Mouse (Mus musculus) CH12.LX (cell line): ENCODE results near the gene Atp1a1. TPM values are rescaled to one million over a fixed set of nuclear protein-coding genes. Genes with fewer than 3 reads are reported as not detected.

Experiments used
- DNase-seq: peaks from one replicate; pipeline ENCODE4 v3.0.0-alpha.2; 2013; ENCODE audit errors: extremely low read depth
- H3K27ac ChIP-seq: 2 replicates; pipeline ENCODE4 v1.5.1; 2012; ENCODE audit warnings: low read depth, mild to moderate bottlenecking, control low read depth, moderate library complexity; ENCODE audit not compliant: insufficient read depth
- H3K27me3 ChIP-seq: replicated peaks from 2 replicates; pipeline ENCODE3; 2012; ENCODE audit warnings: inconsistent platforms
- H3K36me3 ChIP-seq, 2 experiments: replicated peaks in 1 of 2; 2 replicates each; pipeline versions ENCODE3 to v1.6.1; 2012; ENCODE audit warnings: inconsistent platforms in 1 of 2, low read length in 1 of 2, mild to moderate bottlenecking in 1 of 2, mixed read lengths in 1 of 2, moderate library complexity in 1 of 2; ENCODE audit not compliant: control insufficient read depth in 1 of 2, insufficient read depth in 1 of 2
- H3K4me1 ChIP-seq, 2 experiments: 2 replicates each; pipeline ENCODE4 v1.6.1; 2012; ENCODE audit warnings: inconsistent platforms in 1 of 2, moderate library complexity in 1 of 2; ENCODE audit not compliant: insufficient read depth in 2 of 2, control insufficient read depth in 1 of 2
- H3K4me2 ChIP-seq: 2 replicates; pipeline ENCODE4 v1.6.1; 2012; ENCODE audit warnings: low read depth, mild to moderate bottlenecking, control low read depth; ENCODE audit not compliant: poor library complexity, insufficient read depth, severe bottlenecking
- H3K4me3 ChIP-seq, 3 experiments: fragments of 150-350 bp in 1 of 3; sonication (generic) in 1 of 3; replicated peaks in 1 of 3; 2 replicates each; pipeline versions ENCODE3 to v1.5.1; 2011 to 2012; ENCODE audit warnings: low read depth in 2 of 3, low read length in 2 of 3, mild to moderate bottlenecking in 2 of 3, moderate library complexity in 2 of 3, control low read depth in 1 of 3, improper control_type of control experiment in 1 of 3, inconsistent platforms in 1 of 3, mixed read lengths in 1 of 3; ENCODE audit not compliant: poor library complexity in 1 of 3
- H3K79me2 ChIP-seq: replicated peaks from 2 replicates; pipeline ENCODE4 v1.6.1; 2012; ENCODE audit warnings: mild to moderate bottlenecking, moderate library complexity; ENCODE audit not compliant: control insufficient read depth, poor library complexity, insufficient read depth, severe bottlenecking; ENCODE audit errors: extremely low read depth
- H3K9ac ChIP-seq: 2 replicates; pipeline ENCODE4 v1.6.1; 2012; ENCODE audit warnings: low read depth, mild to moderate bottlenecking, control low read depth, moderate library complexity; ENCODE audit not compliant: insufficient read depth
- H3K9me3 ChIP-seq: replicated peaks from 2 replicates; pipeline ENCODE3; 2012; ENCODE audit warnings: low read length, inconsistent platforms, mixed read lengths
- CHD1 ChIP-seq: IDR thresholded peaks from 2 replicates; pipeline ENCODE4 v1.6.1; 2012; ENCODE audit warnings: low read depth, low read length, improper control_type of control experiment, inconsistent platforms
- CHD2 ChIP-seq: IDR thresholded peaks from 2 replicates; pipeline ENCODE4 v1.6.1; 2011; ENCODE audit warnings: low read length, improper control_type of control experiment
- CTCF ChIP-seq, 2 experiments: IDR thresholded peaks in 1 of 2; conservative IDR thresholded peaks in 1 of 2; 2 replicates each; pipeline ENCODE4 v1.5.1; 2011 to 2012; ENCODE audit warnings: low read depth in 2 of 2, low read length in 2 of 2, improper control_type of control experiment in 1 of 2, inconsistent platforms in 1 of 2, mild to moderate bottlenecking in 1 of 2, moderate library complexity in 1 of 2
- E2F4 ChIP-seq: IDR thresholded peaks from 2 replicates; pipeline ENCODE4 v1.6.1; 2011; ENCODE audit warnings: low read depth, low read length, improper control_type of control experiment; ENCODE audit not compliant: insufficient replicate concordance
- EP300 ChIP-seq: IDR thresholded peaks from 2 replicates; pipeline ENCODE4 v1.6.1; 2011; ENCODE audit warnings: low read length, improper control_type of control experiment
- ETS1 ChIP-seq: conservative IDR thresholded peaks from 2 replicates; pipeline ENCODE4 v1.6.1; 2012; ENCODE audit warnings: low read depth, mild to moderate bottlenecking, inconsistent platforms, low read length, improper control_type of control experiment, moderate library complexity
- GABPA ChIP-seq: IDR thresholded peaks from 2 replicates; pipeline ENCODE4 v1.6.1; 2012; ENCODE audit warnings: low read depth, low read length, improper control_type of control experiment, inconsistent platforms; ENCODE audit not compliant: insufficient replicate concordance
- HCFC1 ChIP-seq: IDR thresholded peaks from 2 replicates; pipeline ENCODE4 v1.6.1; 2012; ENCODE audit warnings: low read depth, mild to moderate bottlenecking, inconsistent platforms, low read length, improper control_type of control experiment
- IRF4 ChIP-seq: IDR thresholded peaks from 2 replicates; pipeline ENCODE4 v1.6.1; 2014; ENCODE audit warnings: low read depth, mild to moderate bottlenecking, inconsistent platforms, low read length, improper control_type of control experiment
- JUND ChIP-seq: conservative IDR thresholded peaks from 2 replicates; pipeline ENCODE4 v1.6.1; 2011; ENCODE audit warnings: low read depth, low read length, improper control_type of control experiment
- KAT2A ChIP-seq: IDR thresholded peaks from 2 replicates; pipeline ENCODE4 v1.6.1; 2012; ENCODE audit warnings: low read length, improper control_type of control experiment, inconsistent platforms; ENCODE audit not compliant: insufficient replicate concordance
- MAFK ChIP-seq: IDR thresholded peaks from 2 replicates; pipeline ENCODE4 v1.6.1; 2011; ENCODE audit warnings: low read length, improper control_type of control experiment; ENCODE audit not compliant: insufficient replicate concordance
- MAX ChIP-seq: IDR thresholded peaks from 2 replicates; pipeline ENCODE4 v1.6.1; 2011; ENCODE audit warnings: low read length, improper control_type of control experiment
- MAZ ChIP-seq: IDR thresholded peaks from 2 replicates; pipeline ENCODE4 v1.6.1; 2012; ENCODE audit warnings: low read depth, mild to moderate bottlenecking, inconsistent platforms, low read length, improper control_type of control experiment, moderate library complexity
- MXI1 ChIP-seq: IDR thresholded peaks from 2 replicates; pipeline ENCODE4 v1.6.1; 2011; ENCODE audit warnings: mild to moderate bottlenecking, low read depth, low read length, improper control_type of control experiment
- MYC ChIP-seq: IDR thresholded peaks from 2 replicates; pipeline ENCODE4 v1.6.1; 2011; ENCODE audit warnings: low read depth, mild to moderate bottlenecking, improper control_type of control experiment, low read length
- NELFE ChIP-seq: IDR thresholded peaks from 2 replicates; pipeline ENCODE4 v1.6.1; 2011; ENCODE audit warnings: low read depth, low read length, improper control_type of control experiment
- NRF1 ChIP-seq: IDR thresholded peaks from 2 replicates; pipeline ENCODE4 v1.6.1; 2014; ENCODE audit warnings: low read depth, mild to moderate bottlenecking, inconsistent platforms, low read length, improper control_type of control experiment, moderate library complexity
- PAX5 ChIP-seq: IDR thresholded peaks from 2 replicates; pipeline ENCODE4 v1.6.1; 2012; ENCODE audit warnings: low read length, inconsistent platforms, mixed read lengths
- POLR2A ChIP-seq: IDR thresholded peaks from 2 replicates; pipeline ENCODE4 v1.6.1; 2011; ENCODE audit warnings: low read depth, mild to moderate bottlenecking, improper control_type of control experiment, low read length
- POLR2AphosphoS2 ChIP-seq: IDR thresholded peaks from 2 replicates; pipeline ENCODE4 v1.6.1; 2011; ENCODE audit warnings: low read depth, low read length, improper control_type of control experiment
- RCOR1 ChIP-seq: conservative IDR thresholded peaks from 2 replicates; pipeline ENCODE4 v1.6.1; 2012; ENCODE audit warnings: low read depth, mild to moderate bottlenecking, inconsistent platforms, low read length, improper control_type of control experiment
- SIN3A ChIP-seq: IDR thresholded peaks from 2 replicates; pipeline ENCODE4 v1.6.1; 2012; ENCODE audit warnings: low read length, improper control_type of control experiment, inconsistent platforms
- SMC3 ChIP-seq: IDR thresholded peaks from 2 replicates; pipeline ENCODE4 v1.6.1; 2011; ENCODE audit warnings: low read depth, low read length, improper control_type of control experiment
- TBP ChIP-seq: conservative IDR thresholded peaks from 2 replicates; pipeline ENCODE4 v1.6.1; 2011; ENCODE audit warnings: low read depth, low read length, improper control_type of control experiment
- UBTF ChIP-seq: IDR thresholded peaks from 2 replicates; pipeline ENCODE4 v1.6.1; 2012; ENCODE audit warnings: low read depth, mild to moderate bottlenecking, inconsistent platforms, low read length, improper control_type of control experiment, moderate library complexity
- USF1 ChIP-seq: IDR thresholded peaks from 2 replicates; pipeline ENCODE4 v1.6.1; 2014; ENCODE audit warnings: low read depth, mild to moderate bottlenecking, inconsistent platforms, low read length, improper control_type of control experiment
- USF2 ChIP-seq: conservative IDR thresholded peaks from 2 replicates; pipeline ENCODE4 v1.6.1; 2011; ENCODE audit warnings: low read depth, low read length, improper control_type of control experiment
- ZKSCAN1 ChIP-seq: IDR thresholded peaks from 2 replicates; pipeline ENCODE4 v1.6.1; 2012; ENCODE audit warnings: low read depth, inconsistent platforms, low read length, improper control_type of control experiment, borderline replicate concordance
- ZMIZ1 ChIP-seq: IDR thresholded peaks from 2 replicates; pipeline ENCODE4 v1.6.1; 2012; ENCODE audit warnings: low read depth, mild to moderate bottlenecking, inconsistent platforms, low read length, improper control_type of control experiment
- dilution Hi-C: fragments of 300-500 bp; cut with MboI; formaldehyde crosslinking; loops from 2 replicates; pipeline ENCODE4 v1.14.3; 2020; ENCODE audit warnings: low sequenced_read_pairs; ENCODE audit not compliant: extremely low pct_unique_long_range_greater_than_20kb, extremely low pct_ligation_motif_present
- in situ Hi-C: fragments of 300-500 bp; cut with MboI; formaldehyde crosslinking; loops from 3 replicates; pipeline ENCODE4 v1.14.3; 2019; ENCODE audit warnings: low sequenced_read_pairs, low pct_ligation_motif_present, low pct_unique_long_range_greater_than_20kb, mixed read lengths
- polyA plus RNA-seq: library from polyadenylated mRNA; unstranded; fragments of >175 nt; gene quantifications from 2 replicates; pipeline ENCODE4 v1.2.1, GENCODE M21; 2012; ENCODE audit warnings: low read depth; ENCODE audit not compliant: insufficient read length
- total RNA-seq, 2 experiments: library from RNA; depleted of rRNA; stranded (reverse); fragments of 300-350 nt in 1 of 2; fragments of >200 nt in 1 of 2; gene quantifications; 2 replicates each; pipeline ENCODE4 v1.2.3; 2012 to 2014

Atp1a1 gene
- total and polyA plus RNA-seq, 3 experiments: 215 to 337 (median 219) TPM

DNA sequence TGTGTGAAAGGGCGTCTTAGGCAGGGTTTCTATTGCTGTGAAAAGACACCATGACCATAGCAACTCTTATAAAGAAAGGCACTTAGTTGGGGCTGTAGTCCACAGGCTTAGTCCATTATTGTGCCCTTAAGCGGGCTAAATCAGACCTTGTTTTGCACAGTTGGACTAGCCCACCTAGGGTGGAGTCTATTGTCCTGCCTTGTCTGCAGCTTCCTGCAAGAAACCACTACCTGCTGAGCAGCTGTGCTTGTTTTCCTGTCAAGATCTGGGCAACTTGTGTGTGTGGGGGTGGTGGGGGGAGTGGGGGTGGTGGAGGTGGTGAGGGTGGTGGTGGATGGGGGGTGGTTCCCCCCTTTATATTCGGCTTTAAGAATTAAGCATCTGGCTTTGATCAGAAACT, 34.2 kb downstream of the Atp1a1 start:
- H3K4me2 ChIP-seq: no peak overlapping the region
- dilution Hi-C loops: no loop called here
- H3K79me2 ChIP-seq: no peaks in the 10 kb centered on the region
- no peaks in the 10 kb centered on the region for H3K9me3 ChIP-seq
- H3K4me3 ChIP-seq: no peak overlapping the region
- H3K9ac ChIP-seq: no peak overlapping the region
- H3K27me3 ChIP-seq: no peaks in the 10 kb centered on the region
- peaks cover 0 to 5% of the 10 kb centered on the region in 2 experiments; a peak in 2 of 4 replicates for H3K4me1 ChIP-seq
- in situ Hi-C loops: no loop called here
- no peak for DNase-seq
- H3K36me3 ChIP-seq: peaks cover 1 to 12% of the 10 kb centered on the region in 2 experiments
- TF ChIP-seq UBTF (no peak), SMC3 (no peak), PAX5 (no peak), USF1 (no peak), CHD2 (no peak), CHD1 (no peak), POLR2AphosphoS2 (no peak), NELFE (no peak), EP300 (no peak), USF2 (no peak), NRF1 (no peak), MAFK (no peak), ETS1 (no peak), MXI1 (no peak), KAT2A (no peak)
- H3K27ac ChIP-seq: no peak overlapping the region

DNA sequence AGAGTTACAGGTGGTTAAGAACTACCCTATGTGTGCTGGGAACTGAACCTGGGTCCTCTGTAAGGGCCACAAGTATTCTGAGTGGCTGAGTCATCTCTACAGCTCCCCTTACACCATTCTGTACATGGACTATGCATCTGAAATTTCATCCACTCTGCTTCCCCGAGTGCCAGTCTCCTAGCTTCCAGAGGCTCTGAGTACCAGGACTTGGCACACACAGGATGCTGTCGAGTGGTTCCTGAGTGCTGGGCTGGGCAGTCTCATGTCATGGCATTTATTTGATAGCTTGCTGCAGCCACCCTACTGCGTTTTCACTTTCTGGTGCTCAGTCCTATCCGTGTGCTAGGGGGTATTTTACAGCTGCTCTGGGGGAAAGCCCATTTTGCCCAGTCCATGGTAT, 35.9 kb downstream of the Atp1a1 start:
- H3K27me3 ChIP-seq: no peaks in the 10 kb centered on the region
- dilution Hi-C loops: no loop called here
- peaks cover 0 to 5% of the 10 kb centered on the region in 2 experiments; a peak in 2 of 4 replicates for H3K4me1 ChIP-seq
- DNase-seq: no peak
- no peak overlapping the region for H3K9ac ChIP-seq
- TF ChIP-seq MAX (no peak), RCOR1 (no peak), ZMIZ1 (no peak), POLR2A (no peak), SMC3 (no peak), MYC (no peak), TBP (no peak), NRF1 (no peak), SIN3A (no peak), CHD2 (no peak), IRF4 (no peak), GABPA (no peak), HCFC1 (no peak), MXI1 (no peak), ZKSCAN1 (no peak), E2F4 (no peak), JUND (no peak), CTCF (conservative IDR thresholded peaks at IDR 0.05 in 1 of 2, IDR thresholded peaks at IDR 0.05 in 1 of 2; ENCODE audit: low read depth in 2 of 2, low read length in 2 of 2) (no peak), MAZ (no peak)
- in situ Hi-C loops: no loop called here
- H3K4me2 ChIP-seq: no peak overlapping the region
- H3K4me3 ChIP-seq: no peak overlapping the region
- no peaks in the 10 kb centered on the region for H3K36me3 ChIP-seq
- no peaks in the 10 kb centered on the region for H3K79me2 ChIP-seq
- H3K9me3 ChIP-seq: no peaks in the 10 kb centered on the region
- H3K27ac ChIP-seq: no peak overlapping the region
